Mouse (Mus musculus) cerebellum, postnatal 25 days (tissue): Measurements from ENCODE around the gene Dync1li2.

Source experiments
- DNase-seq, 2 experiments: peaks; one replicate each; pipeline ENCODE4 v3.0.0; 2021; ENCODE audit warnings: mixed read lengths in 2 of 2

Dync1li2 gene

GRCm38 (mm10) chr8:104379301-104379836 lies 63.5 kb downstream of the Dync1li2 start:
- no peak for DNase-seq

- DNase-seq: no peak
These were observed 66.2 kb downstream of the Dync1li2 start for GRCm38 (mm10) chr8:104376669-104377068.

- no peak for DNase-seq
These were observed 66.9 kb downstream of the Dync1li2 start for GRCm38 (mm10) chr8:104375959-104376358.

GRCm38 (mm10) chr8:104374864-104375846 lies 67.7 kb downstream of the Dync1li2 start:
- DNase-seq: peak; percentile 58 to 75

- no peak for DNase-seq
These were observed 68.6 kb downstream of the Dync1li2 start for GRCm38 (mm10) chr8:104374269-104374668.

GRCm38 (mm10) chr8:104373779-104374178 lies 69.1 kb downstream of the Dync1li2 start:
- peak in 1 of 2 experiments; percentile 49 for DNase-seq

GRCm38 (mm10) chr8:104371121-104371520 lies 71.7 kb downstream of the Dync1li2 start:
- DNase-seq: no peak

GRCm38 (mm10) chr8:104370071-104370470 lies 72.8 kb downstream of the Dync1li2 start:
- DNase-seq: no peak

- DNase-seq: no peak
These were observed 73.3 kb downstream of the Dync1li2 start for GRCm38 (mm10) chr8:104369591-104369990.
